Mouse (Mus musculus) hindbrain, embryonic 16.5 days (tissue): ENCODE data around the gene Ctbp2. TPM values are rescaled to one million over a fixed set of nuclear protein-coding genes. Genes with fewer than 3 reads are reported as not detected.

Experiments used
- ATAC-seq: fragments of 200-750 bp; cut with Nextera tagmentation; 2 replicates; pipeline ENCODE4 v1.8.0; 2017; ENCODE audit warnings: moderate TSS enrichment, moderate library complexity
- H3K27ac ChIP-seq: fragments of 300-500 bp; sonication (generic); 2 replicates; pipeline ENCODE4 v1.5.1; 2014; ENCODE audit warnings: low read depth, mild to moderate bottlenecking, control low read depth, low read length, moderate library complexity
- H3K27me3 ChIP-seq: fragments of 300-500 bp; sonication (generic); replicated peaks from 2 replicates; pipeline ENCODE4 v1.6.1; 2014; ENCODE audit warnings: low read length; ENCODE audit not compliant: control insufficient read depth, insufficient read depth
- H3K36me3 ChIP-seq: fragments of 300-500 bp; sonication (generic); 2 replicates; pipeline ENCODE4 v1.6.1; 2014; ENCODE audit warnings: mild to moderate bottlenecking, low read length, moderate library complexity, mixed read lengths; ENCODE audit not compliant: control insufficient read depth, insufficient read depth
- H3K4me1 ChIP-seq: fragments of 300-500 bp; sonication (generic); 2 replicates; pipeline ENCODE4 v1.6.1; 2014; ENCODE audit warnings: low read depth, low read length; ENCODE audit not compliant: control insufficient read depth, insufficient read depth
- H3K4me2 ChIP-seq: fragments of 300-500 bp; sonication (generic); 2 replicates; pipeline ENCODE4 v1.6.1; 2014; ENCODE audit warnings: mild to moderate bottlenecking, low read length, control low read depth, moderate library complexity
- H3K4me3 ChIP-seq: fragments of 300-500 bp; sonication (generic); 2 replicates; pipeline ENCODE4 v1.5.1; 2014; ENCODE audit warnings: mild to moderate bottlenecking, low read length, control low read depth, moderate library complexity
- H3K9ac ChIP-seq: fragments of 300-500 bp; sonication (generic); 2 replicates; pipeline ENCODE4 v1.6.1; 2014; ENCODE audit warnings: low read depth, mild to moderate bottlenecking, control low read depth, low read length, moderate library complexity
- H3K9me3 ChIP-seq: fragments of 300-500 bp; sonication (generic); 2 replicates; pipeline ENCODE4 v1.6.1; 2014; ENCODE audit warnings: mild to moderate bottlenecking, low read length, moderate library complexity; ENCODE audit not compliant: control insufficient read depth
- WGBS: fragments of 180-500 bp; shearing (Covaris S2); extraction: QIAGEN DNeasy Blood & Tissue Kit; methylation state at CpG from one replicate; pipeline ENCODE4 v1.1.7; 2014; 5-methylcytosine and 5-hydroxymethylcytosine counted together
- polyA plus RNA-seq: library from polyadenylated mRNA; unstranded; fragments of >200 nt; fragmentation: Nextera tagmentation; extraction: Ambion mirVana; gene quantifications from 2 replicates; pipeline ENCODE4 v1.2.1, GENCODE M21; 2015

Ctbp2 gene
- polyA plus RNA-seq, 1 experiment from 2014 or later, result 44.9 TPM

DNA sequence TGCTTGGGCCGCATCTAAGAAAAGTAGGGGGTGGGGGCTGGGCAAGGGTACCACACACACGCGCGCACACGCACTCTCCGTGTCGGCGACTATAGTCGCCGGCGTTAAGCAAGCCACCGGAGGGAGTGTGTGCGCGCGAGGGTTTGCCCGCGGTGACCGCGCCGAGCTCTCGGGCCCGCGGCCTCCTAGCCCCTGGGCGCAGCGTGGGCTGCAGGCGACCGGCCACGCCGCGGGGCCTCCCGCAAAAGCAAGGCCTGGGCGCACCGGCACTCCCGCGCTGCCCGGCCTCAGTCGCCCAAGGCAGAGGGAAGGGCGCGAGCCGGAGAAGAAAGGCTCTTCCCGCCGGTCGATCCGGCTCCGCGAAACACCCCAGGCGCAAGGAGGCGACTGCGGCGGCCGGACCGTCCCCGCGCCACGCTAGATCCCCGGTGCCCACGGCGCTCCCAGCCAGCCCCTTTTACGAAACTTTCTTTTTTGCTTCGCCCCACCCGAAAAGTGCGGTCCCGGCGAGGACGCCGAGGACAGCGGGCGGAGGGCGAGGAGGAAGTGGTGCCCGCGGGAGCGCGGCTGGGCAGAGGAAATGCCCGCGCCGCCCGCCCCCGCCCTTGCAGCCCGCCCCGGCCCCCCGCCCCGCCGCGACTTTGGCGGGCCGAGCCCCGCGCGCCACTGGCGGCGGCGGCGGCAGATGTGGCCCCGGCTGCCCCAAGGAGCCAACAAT lies 2.3 kb downstream of the Ctbp2 start:
- peak overlapping the region; percentile 94 for H3K4me3 ChIP-seq
- H3K9me3 ChIP-seq, result no peaks in the 10 kb centered on the region
- peak overlapping the region; percentile 93 for H3K9ac ChIP-seq
- peak; percentile 32; the same call in 1 of the 2 replicates for ATAC-seq
- no peaks in the 10 kb centered on the region for H3K36me3 ChIP-seq
- peak overlapping the region; percentile 94 for H3K27ac ChIP-seq
- peaks cover 28% of the 10 kb centered on the region for H3K4me1 ChIP-seq
- H3K27me3 ChIP-seq, result peaks cover 2% of the 10 kb centered on the region; the same call in 1 of the 2 replicates
- WGBS, result under 1% methylated on average over 80 of the region's 94 CpGs
- peak overlapping the region; percentile 100 for H3K4me2 ChIP-seq

DNA sequence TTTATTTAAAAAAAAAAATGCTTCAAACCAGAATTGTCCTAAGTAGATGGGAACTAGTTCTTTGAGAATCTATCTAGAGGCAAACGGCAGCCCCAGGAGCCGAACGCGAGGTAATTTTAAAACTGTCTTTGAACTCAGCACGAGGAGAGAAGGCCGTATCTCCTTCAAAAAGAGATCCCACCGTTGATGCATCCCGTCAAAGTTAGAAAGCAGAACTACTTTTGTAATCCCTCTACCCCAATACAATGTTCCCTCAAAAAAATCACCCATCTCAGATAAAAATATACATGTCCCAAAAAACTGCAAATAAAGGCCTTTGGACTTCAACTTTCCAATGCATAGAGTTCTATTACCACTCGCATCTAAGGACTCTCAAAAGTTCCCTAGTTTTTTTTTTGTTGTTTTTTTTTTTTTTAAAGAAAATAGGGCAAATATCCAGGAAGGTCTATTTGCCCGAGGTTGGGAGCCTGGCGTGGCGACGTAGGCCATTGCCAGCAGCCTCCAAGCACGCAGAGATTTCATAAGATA lies 3.0 kb downstream of the Ctbp2 start:
- peaks cover 2% of the 10 kb centered on the region; the same call in 1 of the 2 replicates for H3K27me3 ChIP-seq
- under 1% methylated on average over 14 of the region's 14 CpGs for WGBS
- peak overlapping the region; percentile 100 for H3K4me2 ChIP-seq
- H3K9me3 ChIP-seq, result no peaks in the 10 kb centered on the region
- peaks cover 33% of the 10 kb centered on the region for H3K4me1 ChIP-seq
- H3K9ac ChIP-seq, result peak overlapping the region; percentile 93
- no peak for ATAC-seq
- no peaks in the 10 kb centered on the region for H3K36me3 ChIP-seq
- H3K27ac ChIP-seq, result peak overlapping the region; percentile 94
- H3K4me3 ChIP-seq, result peak overlapping the region; percentile 94

- Histone ChIP-seq H3K36me3 (no peaks in the 10 kb centered on the region), H3K27ac (peak overlapping the region; percentile 7; the same call in 1 of the 2 replicates), H3K9me3 (no peaks in the 10 kb centered on the region), H3K4me1 (peaks cover 41% of the 10 kb centered on the region), H3K4me3 (peak overlapping the region; percentile 27), H3K27me3 (0 out of 2 replicates have a peak, but pooled peaks cover 2% of the 10 kb centered on the region), H3K9ac (peak overlapping the region; percentile 38), H3K4me2 (peak overlapping the region; percentile 100)
- ATAC-seq, result no peak
- 6% methylated on average over 15 of the region's 15 CpGs for WGBS
These were observed 3.9 kb downstream of the Ctbp2 start for GRCm38 (mm10) chr7:133120221-133120751.

GRCm38 (mm10) chr7:133117815-133118214 lies 6.3 kb downstream of the Ctbp2 start:
- Histone ChIP-seq H3K36me3 (no peaks in the 10 kb centered on the region), H3K4me3 (no peak overlapping the region), H3K9me3 (no peaks in the 10 kb centered on the region), H3K9ac (no peak overlapping the region), H3K4me2 (no peak overlapping the region), H3K27me3 (no peaks in the 10 kb centered on the region), H3K27ac (no peak overlapping the region), H3K4me1 (peaks cover 42% of the 10 kb centered on the region)
- ATAC-seq, result no peak
- 20% methylated on average over 2 of the region's 2 CpGs for WGBS

DNA sequence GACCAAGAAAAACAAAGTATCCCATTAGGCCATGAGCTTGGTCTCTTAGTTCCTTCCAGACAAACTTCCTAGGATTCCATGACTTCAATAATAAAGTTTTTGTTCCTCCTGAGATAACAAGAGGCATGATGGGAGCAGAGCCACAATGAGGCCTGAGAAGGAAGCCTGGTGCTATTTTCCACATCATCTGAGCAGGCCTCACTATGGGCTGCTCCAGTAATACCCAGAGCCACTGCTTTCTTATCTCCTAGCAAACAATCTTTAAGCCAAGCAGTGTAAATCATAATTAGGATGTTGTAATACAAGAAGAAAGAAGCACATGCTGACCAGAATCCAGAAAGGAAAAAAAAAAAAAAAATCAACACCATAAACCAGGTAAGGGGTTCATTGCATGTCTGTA lies 7.6 kb downstream of the Ctbp2 start:
- ATAC-seq, result no peak
- Histone ChIP-seq H3K27ac (peak overlapping the region; percentile 17; the same call in 1 of the 2 replicates), H3K4me1 (peaks cover 53% of the 10 kb centered on the region), H3K36me3 (no peaks in the 10 kb centered on the region), H3K27me3 (no peaks in the 10 kb centered on the region), H3K9me3 (no peaks in the 10 kb centered on the region), H3K4me2 (no peak overlapping the region), H3K4me3 (no peak overlapping the region), H3K9ac (no peak overlapping the region)

DNA sequence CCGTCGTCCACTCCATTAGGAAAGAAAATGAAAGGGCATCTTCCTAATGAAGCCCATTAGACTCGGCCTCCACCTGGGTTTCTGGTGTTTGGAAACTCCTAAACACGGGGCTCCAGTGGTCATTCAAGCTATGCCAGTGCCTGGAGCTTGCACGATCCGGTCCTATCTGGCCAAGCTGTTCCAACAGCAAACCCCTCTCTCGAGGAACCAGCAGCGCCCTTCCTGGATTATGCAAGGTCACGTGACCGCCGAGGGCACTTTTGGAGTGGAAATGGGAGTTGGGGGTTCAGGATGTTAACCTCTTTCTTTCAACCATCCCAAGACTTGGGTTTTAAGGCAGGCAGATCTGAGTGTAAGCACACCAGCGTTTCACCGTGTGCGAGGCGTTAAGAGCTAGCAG lies 8.3 kb downstream of the Ctbp2 start:
- no peaks in the 10 kb centered on the region for H3K36me3 ChIP-seq
- H3K4me1 ChIP-seq, result peaks cover 51% of the 10 kb centered on the region
- H3K4me3 ChIP-seq, result no peak overlapping the region
- H3K27me3 ChIP-seq, result no peaks in the 10 kb centered on the region
- H3K4me2 ChIP-seq, result peak overlapping the region; percentile 38
- H3K9ac ChIP-seq, result no peak overlapping the region
- WGBS, result 16% methylated on average over 15 of the region's 15 CpGs
- H3K9me3 ChIP-seq, result no peaks in the 10 kb centered on the region
- ATAC-seq, result no peak
- peak overlapping the region; percentile 17; the same call in 1 of the 2 replicates for H3K27ac ChIP-seq

DNA sequence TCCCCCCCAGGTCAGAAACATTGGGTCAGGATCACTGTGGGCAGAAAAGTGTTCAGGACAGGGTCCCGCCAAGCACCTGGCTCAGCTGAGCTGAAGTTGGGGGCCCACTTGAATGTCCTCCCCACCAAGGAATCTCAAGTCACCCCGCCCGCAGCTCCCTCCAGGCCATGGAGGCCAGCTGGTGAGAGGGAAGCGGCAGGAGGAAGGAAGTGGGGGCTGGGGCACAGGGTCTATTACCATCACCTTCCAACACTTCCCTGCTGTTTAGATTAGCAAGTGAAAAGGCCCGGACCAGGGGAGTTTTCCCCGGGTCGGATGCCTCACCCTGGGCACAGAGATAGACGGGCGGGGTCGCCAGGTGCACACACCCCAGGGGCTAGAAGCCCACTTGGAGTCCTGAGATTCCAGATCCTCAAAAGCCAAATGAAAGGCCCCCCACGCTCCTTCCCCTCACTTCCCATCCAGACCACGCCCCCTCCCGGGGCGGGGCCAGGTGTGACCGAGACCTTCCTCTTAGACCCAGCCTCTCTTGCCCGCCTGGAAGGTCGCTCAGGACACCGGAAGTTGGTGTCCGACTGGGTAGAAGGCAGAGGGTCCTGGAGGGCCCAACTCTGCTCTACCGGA lies 9.2 kb downstream of the Ctbp2 start:
- ATAC-seq, result no peak
- H3K4me1 ChIP-seq, result peaks cover 46% of the 10 kb centered on the region
- 16% methylated on average over 20 of the region's 20 CpGs for WGBS
- peak overlapping the region; percentile 22 for H3K4me2 ChIP-seq
- H3K27ac ChIP-seq, result no peak overlapping the region
- no peaks in the 10 kb centered on the region for H3K36me3 ChIP-seq
- no peak overlapping the region for H3K4me3 ChIP-seq
- no peak overlapping the region for H3K9ac ChIP-seq
- no peaks in the 10 kb centered on the region for H3K27me3 ChIP-seq
- no peaks in the 10 kb centered on the region for H3K9me3 ChIP-seq

GRCm38 (mm10) chr7:133113185-133113895 lies 10.8 kb downstream of the Ctbp2 start:
- peak; percentile 44 for ATAC-seq
- no peak overlapping the region for H3K27ac ChIP-seq
- H3K4me3 ChIP-seq, result no peak overlapping the region
- H3K4me1 ChIP-seq, result peaks cover 43% of the 10 kb centered on the region
- no peaks in the 10 kb centered on the region for H3K36me3 ChIP-seq
- H3K4me2 ChIP-seq, result no peak overlapping the region
- no peaks in the 10 kb centered on the region for H3K27me3 ChIP-seq
- no peak overlapping the region for H3K9ac ChIP-seq
- H3K9me3 ChIP-seq, result no peaks in the 10 kb centered on the region
- WGBS, result 75% methylated on average over 8 of the region's 8 CpGs
